Mouse (Mus musculus) forebrain, embryonic 11.5 days (tissue): ENCODE results near the gene Adam19. TPM values are rescaled to one million over a fixed set of nuclear protein-coding genes. Genes with fewer than 3 reads are reported as not detected.
"Not testable (repeated sequence)": the region's sequence is repeated elsewhere in the genome, so short reads cannot be mapped to it uniquely, and the experiment has no call there.

ENCODE experiments used
- ATAC-seq: fragments of 200-750 bp; cut with Nextera tagmentation; replicated peaks from 2 replicates; pipeline ENCODE4 v1.8.0; 2017; ENCODE audit warnings: moderate TSS enrichment; ENCODE audit not compliant: low FRiP score
- DNase-seq: peaks from one replicate; pipeline ENCODE4 v3.0.0-alpha.2; 2017; ENCODE audit warnings: low spot score
- H3K27ac ChIP-seq: fragments of 300-500 bp; sonication (generic); 2 replicates; pipeline ENCODE4 v1.5.1; 2014; ENCODE audit warnings: low read depth, low read length
- H3K27me3 ChIP-seq: fragments of 300-500 bp; sonication (generic); 2 replicates; pipeline ENCODE4 v1.6.1; 2014; ENCODE audit warnings: mild to moderate bottlenecking, low read length, mixed read lengths; ENCODE audit not compliant: control insufficient read depth, insufficient read depth
- H3K36me3 ChIP-seq: fragments of 300-500 bp; sonication (generic); 2 replicates; pipeline ENCODE4 v1.6.1; 2014; ENCODE audit warnings: mild to moderate bottlenecking, low read length, moderate library complexity, mixed read lengths; ENCODE audit not compliant: control insufficient read depth, insufficient read depth
- H3K4me1 ChIP-seq: fragments of 300-500 bp; sonication (generic); replicated peaks from 2 replicates; pipeline ENCODE4 v1.6.1; 2014; ENCODE audit warnings: low read length, mixed read lengths; ENCODE audit not compliant: control insufficient read depth, insufficient read depth
- H3K4me2 ChIP-seq: fragments of 300-500 bp; sonication (generic); 2 replicates; pipeline ENCODE4 v1.6.1; 2014; ENCODE audit warnings: low read depth, mild to moderate bottlenecking, low read length, moderate library complexity, mixed read lengths; ENCODE audit not compliant: severe bottlenecking
- H3K4me3 ChIP-seq: fragments of 300-500 bp; sonication (generic); 2 replicates; pipeline ENCODE4 v1.5.1; 2014; ENCODE audit warnings: low read depth, low read length
- H3K9ac ChIP-seq: fragments of 300-500 bp; sonication (generic); 2 replicates; pipeline ENCODE4 v1.6.1; 2014; ENCODE audit warnings: low read length
- H3K9me3 ChIP-seq: fragments of 300-500 bp; sonication (generic); 2 replicates; pipeline ENCODE4 v1.6.1; 2016; ENCODE audit warnings: low read length, mixed read lengths; ENCODE audit not compliant: control insufficient read depth
- WGBS: fragments of 180-500 bp; shearing (Covaris S2); extraction: QIAGEN DNeasy Blood & Tissue Kit; methylation state at CpG from one replicate; pipeline ENCODE4 v1.1.7; 2014; 5-methylcytosine and 5-hydroxymethylcytosine counted together
- microRNA-seq: library from miRNA; unstranded; fragments of <30 nt; microRNA quantifications from one replicate; pipeline ENCODE4, GENCODE M21; 2016; ENCODE audit not compliant: insufficient number of aligned reads
- polyA plus RNA-seq: library from polyadenylated mRNA; unstranded; fragments of >200 nt; fragmentation: Nextera tagmentation; extraction: Ambion mirVana; gene quantifications from 2 replicates; pipeline ENCODE4 v1.2.1, GENCODE M21; 2014

Adam19 gene
- polyA plus RNA-seq, 1 experiment from 2014 or later: 7.9 TPM

- not testable (repeated sequence) for H3K4me2 ChIP-seq, H3K4me3 ChIP-seq, H3K27ac ChIP-seq, H3K9ac ChIP-seq, ATAC-seq, H3K36me3 ChIP-seq, H3K27me3 ChIP-seq, DNase-seq, H3K4me1 ChIP-seq, H3K9me3 ChIP-seq
- WGBS: 95% methylated on average over 1 of the region's 1 CpGs
These were observed 126.2 kb downstream of the Adam19 start for GRCm38 (mm10) chr11:46182031-46182430.

DNA sequence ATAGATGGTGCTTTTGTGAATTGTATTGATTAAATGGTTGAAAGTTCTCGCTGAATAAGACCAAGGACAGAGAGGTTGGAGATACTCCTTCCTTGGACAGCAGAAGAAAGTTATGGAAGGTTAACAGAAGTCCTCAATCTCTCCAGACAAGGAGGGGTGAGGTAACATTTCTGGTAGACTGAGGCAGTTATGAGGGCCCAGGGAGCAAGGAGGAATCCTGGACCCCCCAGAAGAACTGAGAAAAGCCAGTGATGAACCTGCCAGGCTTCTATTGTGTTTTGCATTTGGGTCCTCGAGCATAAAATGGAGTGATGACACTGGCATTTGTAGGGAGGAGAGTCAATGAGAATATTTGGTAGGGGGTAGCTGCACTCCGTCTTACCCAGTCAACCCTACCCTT lies 129.2 kb downstream of the Adam19 start:
- H3K27me3 ChIP-seq: no peaks in the 10 kb centered on the region
- WGBS: 77% methylated on average over 3 of the region's 3 CpGs
- no peak overlapping the region for H3K4me3 ChIP-seq
- no peaks in the 10 kb centered on the region for H3K4me1 ChIP-seq
- ATAC-seq: no peak
- H3K9me3 ChIP-seq: no peaks in the 10 kb centered on the region
- no peak for DNase-seq
- no peak overlapping the region for H3K4me2 ChIP-seq
- H3K9ac ChIP-seq: no peak overlapping the region
- H3K27ac ChIP-seq: no peak overlapping the region
- no peaks in the 10 kb centered on the region for H3K36me3 ChIP-seq

GRCm38 (mm10) chr11:46185486-46185885 lies 129.7 kb downstream of the Adam19 start:
- Histone ChIP-seq H3K4me2 (no peak overlapping the region), H3K36me3 (no peaks in the 10 kb centered on the region), H3K4me1 (no peaks in the 10 kb centered on the region), H3K9ac (no peak overlapping the region), H3K9me3 (no peaks in the 10 kb centered on the region), H3K4me3 (no peak overlapping the region), H3K27ac (no peak overlapping the region), H3K27me3 (no peaks in the 10 kb centered on the region)
- 43% methylated on average over 4 of the region's 4 CpGs for WGBS
- ATAC-seq (no peak), DNase-seq (peak; percentile 43)

DNA sequence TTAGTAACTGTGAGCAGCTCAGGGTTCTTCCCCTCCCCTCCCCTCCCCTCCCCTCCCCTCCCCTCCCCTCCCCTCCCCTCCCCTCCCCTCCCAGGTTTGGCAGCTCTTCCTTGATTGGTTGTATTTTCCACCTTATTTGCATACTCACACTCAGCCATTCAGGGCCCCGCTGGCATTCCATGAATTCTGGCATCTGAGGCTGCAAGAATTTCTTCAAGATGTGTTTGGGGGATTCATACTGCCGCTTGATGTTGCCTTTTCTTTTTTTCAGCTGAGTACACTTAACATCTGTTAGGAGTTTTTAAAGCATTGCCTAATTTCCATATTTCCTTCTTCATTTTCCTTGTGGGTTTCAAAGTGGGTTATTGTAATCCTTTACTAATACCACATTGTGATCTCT lies 132.5 kb downstream of the Adam19 start:
- no peak for ATAC-seq
- H3K27me3 ChIP-seq: no peaks in the 10 kb centered on the region
- no peak overlapping the region for H3K9ac ChIP-seq
- H3K27ac ChIP-seq: no peak overlapping the region
- H3K4me2 ChIP-seq: no peak overlapping the region
- H3K36me3 ChIP-seq: no peaks in the 10 kb centered on the region
- WGBS: 80% methylated on average over 2 of the region's 2 CpGs
- H3K4me3 ChIP-seq: no peak overlapping the region
- H3K4me1 ChIP-seq: no peaks in the 10 kb centered on the region
- no peaks in the 10 kb centered on the region for H3K9me3 ChIP-seq
- peak; percentile 42 for DNase-seq

DNA sequence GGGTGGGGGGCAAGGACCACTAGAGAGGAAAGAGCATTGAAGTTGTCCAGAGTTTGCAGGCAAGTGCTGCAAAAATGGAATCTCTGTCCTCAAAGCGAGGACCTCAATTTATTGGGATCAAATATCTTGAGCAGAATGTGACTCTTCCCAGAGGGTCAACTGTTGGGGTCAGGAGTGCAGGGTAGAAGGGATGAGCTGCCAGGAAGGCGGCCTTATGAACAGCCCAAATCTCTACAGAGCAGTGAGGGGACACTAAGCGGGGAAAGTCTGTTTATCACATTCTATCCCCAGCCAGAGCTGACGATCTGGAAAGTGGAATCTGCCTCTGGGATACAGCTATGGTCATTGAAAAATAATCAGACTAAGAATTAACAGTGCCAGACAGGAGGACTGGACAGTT lies 138.4 kb downstream of the Adam19 start:
- no peaks in the 10 kb centered on the region for H3K9me3 ChIP-seq
- no peaks in the 10 kb centered on the region for H3K27me3 ChIP-seq
- no peaks in the 10 kb centered on the region for H3K4me1 ChIP-seq
- H3K27ac ChIP-seq: no peak overlapping the region
- H3K4me2 ChIP-seq: no peak overlapping the region
- no peak overlapping the region for H3K9ac ChIP-seq
- 77% methylated on average over 4 of the region's 4 CpGs for WGBS
- H3K36me3 ChIP-seq: peaks cover 6% of the 10 kb centered on the region; the same call in 1 of the 2 replicates
- no peak overlapping the region for H3K4me3 ChIP-seq
- no peak for ATAC-seq
- peak; percentile 38 for DNase-seq

Small RNA genes lying within 50 kb of the gene (microRNA-seq; reads per million reads assigned to microRNA genes)
- gene Mir7239 (not detected), gene Mir8100 (not detected)

Other genes with a start within 250 kb of the Adam19 start
- gene Clint1, start 203.9 kb upstream of the Adam19 start, polyA plus RNA-seq: 64.0 and 67.2 TPM in 2 replicates
- gene Lsm11, start 111.1 kb upstream of the Adam19 start, polyA plus RNA-seq: 8.9 and 11.0 TPM in 2 replicates
- gene Thg1l, start 100.5 kb upstream of the Adam19 start, polyA plus RNA-seq: 14.1 and 16.0 TPM in 2 replicates
- 0.17 and 0.37 TPM in 2 replicates for gene Sox30, start 75.7 kb upstream of the Adam19 start, polyA plus RNA-seq
- gene Gm12166, start 3.7 kb upstream of the Adam19 start, polyA plus RNA-seq: 1.9 and 3.4 TPM in 2 replicates
- gene Nipal4, start 110.5 kb downstream of the Adam19 start, polyA plus RNA-seq: 1.4 and 1.6 TPM in 2 replicates
- 0.65 and 1.5 TPM in 2 replicates for gene Fndc9, start 179.5 kb downstream of the Adam19 start, polyA plus RNA-seq